22 mouse cellular contexts compared by ENCODE assay signal in the genomic region with DNA sequence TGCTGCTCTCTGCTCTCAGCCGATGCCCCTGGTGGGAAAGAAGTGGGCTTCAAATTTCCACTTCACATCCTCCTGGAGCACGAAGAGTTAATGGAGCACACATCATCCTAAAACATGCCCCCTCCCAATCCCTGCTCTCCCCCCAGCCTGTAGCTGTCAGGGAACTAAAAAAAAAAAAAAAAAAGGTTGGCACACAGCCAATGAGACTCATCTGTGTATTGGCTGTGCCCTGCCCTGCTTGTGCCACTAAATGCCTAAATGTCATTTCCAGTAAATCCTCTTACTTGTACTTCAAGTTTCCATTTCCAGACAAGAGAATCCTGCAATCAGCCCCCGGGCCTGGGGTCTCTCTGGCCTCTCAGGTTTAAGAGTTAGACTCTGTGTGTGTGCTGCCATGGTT. TPM values are rescaled to one million over a fixed set of nuclear protein-coding genes. Genes with fewer than 3 reads are reported as not detected.
"Had no signal": no experiment of that assay in that cellular context is flagged by ENCODE, and none has a peak within 500 bp of the region (broad histone marks: within the 10 kb centered on the region; RNA-seq: fewer than 3 reads in every experiment).

No protein-coding gene starts in this region.

- H3K27ac ChIP-seq: kidney, postnatal 0 days; layer of hippocampus, adult 2 months; limb, embryonic 12.5 days; liver, embryonic 13.5 days; neural tube, embryonic 15.5 days; stomach, embryonic 15.5 days had no signal

- H3K4me1 ChIP-seq: liver, embryonic 13.5 days; stomach, embryonic 15.5 days had no signal

- H3K4me3 ChIP-seq: layer of hippocampus, adult 2 months; limb, embryonic 12.5 days; liver, embryonic 13.5 days; myocyte; neural tube, embryonic 15.5 days; stomach, embryonic 15.5 days had no signal

- ATAC-seq: liver, postnatal 0 days had no signal

- H3K9ac ChIP-seq: limb, embryonic 12.5 days; liver, embryonic 13.5 days; liver, postnatal 0 days; neural tube, embryonic 15.5 days; stomach, embryonic 15.5 days had no signal

- H3K4me2 ChIP-seq: limb, embryonic 12.5 days; liver, embryonic 13.5 days; midbrain, embryonic 11.5 days; neural tube, embryonic 15.5 days; stomach, embryonic 15.5 days had no signal

- H3K27me3 ChIP-seq: stomach, embryonic 15.5 days had no signal

- H3K36me3 ChIP-seq: limb, embryonic 12.5 days; liver, embryonic 13.5 days; neural tube, embryonic 15.5 days; stomach, embryonic 15.5 days had no signal

- H3K9me3 ChIP-seq: limb, embryonic 12.5 days; liver, embryonic 13.5 days; neural tube, embryonic 15.5 days; stomach, embryonic 15.5 days had no signal

- DNase-seq: kidney, adult 11 months; kidney, adult 9 months; kidney, postnatal 36 days; liver; liver, embryonic 13.5 days; liver, postnatal 0 days; lung, postnatal 36 days; right cerebral cortex, postnatal 4 days; spleen, adult 18-20 months; thymus, postnatal 4 days had no signal

RNA-seq across cellular contexts. Expression of a gene that starts 0.6 kb away (rescaled TPM):
- total RNA-seq: layer of hippocampus, adult 2 months; layer of hippocampus, postnatal 10 days; left cerebral cortex, postnatal 36 days; megakaryocyte progenitor cell, adult 5-6 weeks had no signal
- polyA plus RNA-seq: kidney, postnatal 0 days; limb, embryonic 12.5 days; liver, embryonic 13.5 days; liver, postnatal 0 days; lung, embryonic 16.5 days; midbrain, embryonic 11.5 days; myocyte; neural tube, embryonic 11.5 days; neural tube, embryonic 15.5 days; stomach, embryonic 15.5 days had no signal
